ENCODE assay signal across 8 mouse cellular contexts in genomic region chr5:135702682-135703192, GRCm38 (mm10). TPM values are rescaled to one million over a fixed set of nuclear protein-coding genes. Genes with fewer than 3 reads are reported as not detected.
DNase-seq lines count a peak whose midpoint lies in the region; ATAC-seq and TF ChIP-seq lines count a peak whose summit lies in the region.

No protein-coding gene starts in this region.

- peaks cover 85% of the 10 kb centered on the region for H3K79me2 ChIP-seq in C2C12 (ENCODE audit: control insufficient read depth, insufficient read depth)

- peaks cover 31% of the 10 kb centered on the region for H3K36me3 ChIP-seq in C2C12 (ENCODE audit: control insufficient read depth, insufficient read depth)

- no peak for DNase-seq in Patski (ENCODE audit: low read depth, low spot score)
- DNase-seq in heart, adult 9 months (ENCODE audit: low spot score in 2 of 2): peak; percentile 71 to 72
- DNase-seq in liver: peak; percentile 68
- peak; percentile 75 to 76 for DNase-seq in natural killer cell, adult 2 months (ENCODE audit: low spot score in 2 of 2)
- no peak for DNase-seq in testis, postnatal 14 days (ENCODE audit: low spot score)
- DNase-seq in ovary, postnatal 14 days (ENCODE audit: low spot score): no peak
- no peak for DNase-seq in cerebellum, adult 9-10 months

- TF ChIP-seq CTCF in C2C12 (IDR thresholded peaks at IDR 0.05; ENCODE audit: control insufficient read depth, insufficient read depth, insufficient read length) (peak; percentile 48), Patski (IDR thresholded peaks at IDR 0.05) (no peak)

- peaks cover 39% of the 10 kb centered on the region for H3K79me3 ChIP-seq in C2C12 (ENCODE audit: low read depth)

- H3K27me3 ChIP-seq in C2C12 (ENCODE audit: control insufficient read depth, insufficient read depth, insufficient read length): no peaks in the 10 kb centered on the region
- no peaks in the 10 kb centered on the region for H3K27me3 ChIP-seq in Patski

- ATAC-seq in Patski: peak; percentile 62

- in situ Hi-C loops in Patski (cut with MboI; ENCODE audit: low pct_unique_long_range_greater_than_20kb): loop anchor here (25.0 kb wide), 1 partner anchor 1385 kb away; no protein-coding TSS in a partner anchor

- CTCF ChIA-PET in Patski (lab: Charles Lee): interaction anchor here (1.0 to 2.1 kb wide), 6 partner anchors 9 to 72 kb away, joined by 3 to 9 read pairs (median 5); no protein-coding TSS in a partner anchor

- H3K4me3 ChIP-seq in C2C12 (ENCODE audit: insufficient read depth, poor library complexity, severe bottlenecking): no peak overlapping the region

- POLR2A ChIA-PET in Patski (lab: Charles Lee): interaction anchor here (0.6 kb wide), 1 partner anchor 32 kb away, joined by 4 read pairs; no protein-coding TSS in a partner anchor

- no peak overlapping the region for H3ac ChIP-seq in C2C12 (ENCODE audit: control insufficient read depth, insufficient read length, low read depth)

TF ChIP-seq in C2C12, 6 proteins besides CTCF, POLR2A, EP300 and RAD21:
- TF ChIP-seq CEBPB (IDR thresholded peaks at IDR 0.05; ENCODE audit: low read depth) (peak; percentile 99), FOSL1 (IDR thresholded peaks at IDR 0.05; ENCODE audit: insufficient read depth, low read length, poor library complexity, severe bottlenecking) (no peak), MYOG (IDR thresholded peaks at IDR 0.05; ENCODE audit: control insufficient read depth, extremely low read depth, insufficient read length) (no peak), MYOD1 (IDR thresholded peaks at IDR 0.05; ENCODE audit: control insufficient read depth, insufficient read length, low read depth) (peak; percentile 85), MAX (IDR thresholded peaks at IDR 0.05) (no peak), USF1 (IDR thresholded peaks at IDR 0.05; ENCODE audit: low read depth) (no peak)
TF ChIP-seq in C2C12: peak in this region for 2.

RNA-seq across cellular contexts. Expression of gene Por, which starts 32.9 kb away (rescaled TPM):
- polyA plus RNA-seq in C2C12 (2012; fragmentation: generic; extraction: Trizol): 106 TPM
- polyA plus RNA-seq in Patski (2021): 98.3 TPM

RNA-seq across cellular contexts. Expression of gene Tmem120a, which starts 41.5 kb away (rescaled TPM):
- polyA plus RNA-seq in C2C12 (2012; fragmentation: generic; extraction: Trizol) (75.2 TPM), Patski (2021) (66.3 TPM)

Comparison
In these comparisons a context has a peak if more than half of its experiments do, and no peak if none do; other contexts are left out.
1. DNase-seq: peak in heart, adult 9 months (2 of 2), liver (single experiment) and natural killer cell, adult 2 months (2 of 2); none in Patski (single experiment), testis, postnatal 14 days (single experiment), ovary, postnatal 14 days (single experiment) and cerebellum, adult 9-10 months (single experiment).